Mouse (Mus musculus) limb, embryonic 13.5 days (tissue): ENCODE data around the gene Src. TPM values are rescaled to one million over a fixed set of nuclear protein-coding genes. Genes with fewer than 3 reads are reported as not detected.

Source experiments
- ATAC-seq: fragments of 200-750 bp; cut with Nextera tagmentation; 2 replicates; pipeline ENCODE4 v1.8.0; 2017; ENCODE audit warnings: low read depth, moderate number of reproducible peaks, moderate TSS enrichment; ENCODE audit not compliant: low FRiP score
- H3K27ac ChIP-seq: fragments of 300-500 bp; sonication (generic); 2 replicates; pipeline ENCODE4 v1.5.1; 2015; ENCODE audit warnings: inconsistent platforms, mild to moderate bottlenecking, moderate library complexity
- H3K27me3 ChIP-seq: fragments of 300-500 bp; sonication (generic); 2 replicates; pipeline ENCODE4 v1.6.1; 2015; ENCODE audit warnings: mild to moderate bottlenecking, inconsistent platforms
- H3K36me3 ChIP-seq: fragments of 300-500 bp; sonication (generic); 2 replicates; pipeline ENCODE4 v1.6.1; 2015; ENCODE audit warnings: inconsistent platforms, mild to moderate bottlenecking, moderate library complexity
- H3K4me1 ChIP-seq: fragments of 300-500 bp; sonication (generic); 2 replicates; pipeline ENCODE4 v1.6.1; 2015; ENCODE audit warnings: inconsistent platforms
- H3K4me2 ChIP-seq: fragments of 300-500 bp; sonication (generic); replicated peaks from 2 replicates; pipeline ENCODE4 v1.6.1; 2015; ENCODE audit warnings: inconsistent platforms, mild to moderate bottlenecking, moderate library complexity
- H3K4me3 ChIP-seq: fragments of 300-500 bp; sonication (generic); 2 replicates; pipeline ENCODE4 v1.5.1; 2015; ENCODE audit warnings: moderate library complexity, mild to moderate bottlenecking, inconsistent platforms
- H3K9ac ChIP-seq: fragments of 300-500 bp; sonication (generic); 2 replicates; pipeline ENCODE4 v1.6.1; 2015; ENCODE audit warnings: mild to moderate bottlenecking, inconsistent platforms
- H3K9me3 ChIP-seq: fragments of 300-500 bp; sonication (generic); 2 replicates; pipeline ENCODE4 v1.6.1; 2016; ENCODE audit warnings: inconsistent platforms
- whole genome bisulfite sequencing: fragments of 180-500 bp; shearing (Covaris S2); methylation state at CpG from one replicate; pipeline ENCODE4 v1.1.7; 2015; 5-methylcytosine and 5-hydroxymethylcytosine counted together
- polyA plus RNA-seq: library from polyadenylated mRNA; unstranded; fragments of >200 nt; fragmentation: Nextera tagmentation; extraction: Ambion mirVana; gene quantifications from 2 replicates; pipeline ENCODE4 v1.2.1, GENCODE M21; 2015

Src gene
- polyA plus RNA-seq, 1 experiment from 2014 or later: 22.4 TPM

DNA sequence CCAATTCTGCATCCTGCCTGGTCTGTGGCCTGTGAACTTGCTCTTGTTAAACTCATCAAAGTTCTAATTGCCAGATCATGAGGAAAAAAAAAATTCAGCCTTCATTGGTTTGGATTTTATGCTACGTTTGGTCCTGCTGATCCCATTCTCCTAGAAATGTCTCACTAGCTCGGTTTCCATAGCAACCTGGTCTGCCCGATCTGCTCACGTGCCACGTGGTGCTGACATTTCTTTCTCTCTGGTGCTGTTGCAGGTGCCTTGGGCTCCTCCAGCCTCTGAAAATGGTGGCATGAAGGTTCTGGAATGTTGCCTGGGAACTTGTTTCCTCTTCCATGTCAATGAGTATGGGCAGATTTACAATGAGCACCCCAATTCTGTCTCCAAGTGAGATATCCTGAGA lies 102.3 kb downstream of the Src start:
- no peaks in the 10 kb centered on the region for H3K9me3 ChIP-seq
- ATAC-seq: no peak

More for the DNA sequence above, 102.3 kb downstream of the Src start:
- Histone ChIP-seq H3K9ac (no peak overlapping the region), H3K27ac (no peak overlapping the region), H3K4me1 (peaks cover 22% of the 10 kb centered on the region), H3K36me3 (no peaks in the 10 kb centered on the region), H3K27me3 (no peaks in the 10 kb centered on the region), H3K4me3 (no peak overlapping the region), H3K4me2 (no peak overlapping the region)
- WGBS: 30% methylated on average over 5 of the region's 5 CpGs

Other genes with a start within 250 kb of the Src start
- 21.2 and 21.3 TPM in 2 replicates for gene Rbl1, start 213.9 kb upstream of the Src start, polyA plus RNA-seq
- 307 and 325 TPM in 2 replicates for gene Rpn2, start 139.4 kb upstream of the Src start, polyA plus RNA-seq
- gene Mroh8, start 138.9 kb upstream of the Src start, polyA plus RNA-seq: 0.83 and 0.85 TPM in 2 replicates
- 0.57 TPM in 1 of 2 replicates, not detected in the other for gene Ghrh, start 70.9 kb upstream of the Src start, polyA plus RNA-seq
- gene Manbal, start 50.9 kb upstream of the Src start, polyA plus RNA-seq: 93.8 and 104 TPM in 2 replicates
- 993 and 1,087 TPM in 2 replicates for gene Nnat, start 141.6 kb downstream of the Src start, polyA plus RNA-seq
- gene Blcap, start 152.8 kb downstream of the Src start, polyA plus RNA-seq: 71.0 and 71.6 TPM in 2 replicates